Comparison of ENCODE assay signal across 14 mouse cellular contexts in genomic region chr2:79920438-79920837, GRCm38 (mm10).
"Had no signal": no experiment of that assay in that cellular context is flagged by ENCODE, and none has a peak within 500 bp of the region (broad histone marks: within the 10 kb centered on the region; RNA-seq: fewer than 3 reads in every experiment).

No protein-coding gene starts in this region.

- H3K4me1 ChIP-seq: liver, embryonic 13.5 days had no signal

- H3K27me3 ChIP-seq: liver, embryonic 13.5 days; neural tube, embryonic 13.5 days had no signal

- H3K4me3 ChIP-seq: left cerebral cortex, adult 2 months; liver, embryonic 13.5 days; neural tube, embryonic 13.5 days had no signal

- DNase-seq: kidney, adult 18-20 months; kidney, postnatal 10 days; layer of hippocampus, postnatal 36 days; liver, embryonic 13.5 days; lung, adult 2 months; lung, postnatal 14 days; lung, postnatal 4 days; midbrain, embryonic 14.5 days; thymus, adult 2 months; thymus, postnatal 14 days; thymus, postnatal 4 days had no signal

- H3K4me2 ChIP-seq: liver, embryonic 13.5 days; midbrain, embryonic 11.5 days; neural tube, embryonic 13.5 days had no signal

- H3K9ac ChIP-seq: liver, embryonic 13.5 days; neural tube, embryonic 13.5 days had no signal

- H3K36me3 ChIP-seq: liver, embryonic 13.5 days; neural tube, embryonic 13.5 days had no signal

- H3K9me3 ChIP-seq: liver, embryonic 13.5 days; neural tube, embryonic 13.5 days had no signal

- H3K27ac ChIP-seq: left cerebral cortex, adult 2 months; liver, embryonic 13.5 days; neural tube, embryonic 13.5 days had no signal
